Mouse (Mus musculus): Measurements from ENCODE around the gene Bpgm. TPM values are rescaled to one million over a fixed set of nuclear protein-coding genes. Genes with fewer than 3 reads are reported as not detected.

Bpgm gene
- polyA plus RNA-seq, 1 experiment from 2014 or later: 70.7 TPM

DNA sequence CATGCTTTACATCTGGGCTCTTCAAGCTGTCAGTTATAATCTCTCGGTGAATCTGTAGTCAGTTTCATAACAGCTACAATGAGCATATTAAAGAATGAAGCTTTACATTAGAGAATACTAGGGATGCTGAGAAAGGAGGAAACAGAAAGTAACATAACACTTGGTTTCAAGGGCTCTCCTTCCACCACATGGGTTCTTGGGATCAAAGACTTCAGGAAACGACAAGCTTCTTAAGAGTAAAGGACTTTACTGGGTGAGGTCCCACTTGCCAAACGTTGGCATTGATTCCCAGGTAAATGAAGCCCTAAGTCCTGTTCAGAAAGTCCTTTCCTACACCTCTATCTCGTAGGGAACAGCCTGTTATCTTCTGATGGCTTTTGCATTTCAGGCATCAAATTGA lies 15.4 kb upstream of the Bpgm start:
- Histone ChIP-seq H3K4me1 (ENCODE audit: control insufficient read depth, insufficient read depth, low read length) (no peaks in the 10 kb centered on the region), H3K27me3 (ENCODE audit: control insufficient read depth, insufficient read depth, low read length) (no peaks in the 10 kb centered on the region), H3K9me3 (ENCODE audit: control insufficient read depth, low read length) (no peaks in the 10 kb centered on the region), H3K27ac (ENCODE audit: low read depth, low read length) (no peak overlapping the region), H3K4me2 (ENCODE audit: low read depth) (no peak overlapping the region), H3K9ac (ENCODE audit: low read length) (no peak overlapping the region), H3K4me3 (ENCODE audit: low read depth, low read length) (no peak overlapping the region), H3K36me3 (ENCODE audit: control insufficient read depth, insufficient read depth, low read length) (no peaks in the 10 kb centered on the region)
- no peak for DNase-seq (ENCODE audit: low spot score)
- ATAC-seq (ENCODE audit: insufficient read depth, low FRiP score, low TSS enrichment): no peak
- WGBS: 62% methylated on average over 4 of the region's 4 CpGs

DNA sequence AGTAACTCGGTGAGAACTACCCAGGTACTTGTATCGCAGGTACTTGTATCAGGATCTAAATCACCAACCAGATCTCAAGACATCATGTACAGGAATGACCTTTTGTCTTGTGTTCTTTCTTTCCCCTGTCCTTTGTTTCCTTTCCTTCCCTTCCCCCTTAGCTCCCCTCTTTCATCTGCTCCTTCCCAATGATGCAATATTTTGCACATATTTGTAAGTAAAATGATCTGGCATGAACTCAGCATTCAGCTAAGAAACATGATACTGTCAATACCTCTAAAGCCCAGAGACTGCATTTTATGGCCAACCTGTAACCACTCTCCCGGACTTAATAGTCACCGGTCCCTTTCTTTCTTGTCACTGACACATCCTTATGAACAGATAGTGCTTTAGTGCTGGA lies 12.4 kb upstream of the Bpgm start:
- H3K9me3 ChIP-seq (ENCODE audit: control insufficient read depth, low read length): no peaks in the 10 kb centered on the region
- DNase-seq (ENCODE audit: low spot score) (no peak), ATAC-seq (ENCODE audit: insufficient read depth, low FRiP score, low TSS enrichment) (no peak)
- no peak overlapping the region for H3K4me3 ChIP-seq (ENCODE audit: low read depth, low read length)
- H3K4me2 ChIP-seq (ENCODE audit: low read depth): no peak overlapping the region
- no peaks in the 10 kb centered on the region for H3K36me3 ChIP-seq (ENCODE audit: control insufficient read depth, insufficient read depth, low read length)
- no peak overlapping the region for H3K27ac ChIP-seq (ENCODE audit: low read depth, low read length)
- H3K4me1 ChIP-seq (ENCODE audit: control insufficient read depth, insufficient read depth, low read length): no peaks in the 10 kb centered on the region
- no peak overlapping the region for H3K9ac ChIP-seq (ENCODE audit: low read length)
- 93% methylated on average over 4 of the region's 4 CpGs for WGBS
- no peaks in the 10 kb centered on the region for H3K27me3 ChIP-seq (ENCODE audit: control insufficient read depth, insufficient read depth, low read length)

DNA sequence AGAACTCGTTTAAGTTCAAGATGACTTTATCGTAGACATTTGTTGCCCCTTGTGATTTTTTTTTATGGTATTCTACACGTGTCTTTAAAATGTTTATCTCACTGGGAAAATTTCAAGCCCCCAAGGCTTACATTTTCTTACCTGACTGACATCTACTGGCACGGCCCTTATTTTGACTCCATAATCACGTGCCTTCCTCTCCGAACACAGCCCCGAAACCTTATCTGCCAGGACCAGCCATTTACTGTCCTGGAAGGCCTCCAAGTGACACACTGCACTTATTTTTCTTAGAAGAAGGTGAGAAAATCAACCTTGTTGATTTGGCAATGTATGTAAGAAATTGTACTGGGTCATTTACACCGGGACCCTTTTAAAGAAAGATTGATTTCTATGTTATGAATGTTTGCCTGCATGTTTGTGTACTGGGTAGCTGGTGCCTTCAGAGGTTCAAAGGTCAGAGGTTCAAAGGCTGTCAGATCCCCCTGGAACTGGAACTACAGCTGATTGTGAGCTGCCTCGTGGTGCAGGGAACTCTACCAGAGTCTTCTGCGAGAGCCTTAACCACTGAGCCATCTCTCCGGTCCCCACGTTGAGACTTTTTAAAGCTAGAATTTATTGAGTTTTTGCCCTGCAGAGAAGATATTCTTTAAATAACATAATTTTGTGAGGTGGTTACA lies 4.4 kb upstream of the Bpgm start:
- Histone ChIP-seq H3K9ac (ENCODE audit: low read length) (no peak overlapping the region), H3K9me3 (ENCODE audit: control insufficient read depth, low read length) (no peaks in the 10 kb centered on the region), H3K4me2 (ENCODE audit: low read depth) (no peak overlapping the region), H3K4me1 (ENCODE audit: control insufficient read depth, insufficient read depth, low read length) (peaks cover 2% of the 10 kb centered on the region; the same call in 1 of the 2 replicates), H3K27ac (ENCODE audit: low read depth, low read length) (no peak overlapping the region), H3K27me3 (ENCODE audit: control insufficient read depth, insufficient read depth, low read length) (no peaks in the 10 kb centered on the region), H3K36me3 (ENCODE audit: control insufficient read depth, insufficient read depth, low read length) (no peaks in the 10 kb centered on the region), H3K4me3 (ENCODE audit: low read depth, low read length) (no peak overlapping the region)
- no peak for ATAC-seq (ENCODE audit: insufficient read depth, low FRiP score, low TSS enrichment)
- 86% methylated on average over 12 of the region's 12 CpGs for WGBS
- no peak for DNase-seq (ENCODE audit: low spot score)

DNA sequence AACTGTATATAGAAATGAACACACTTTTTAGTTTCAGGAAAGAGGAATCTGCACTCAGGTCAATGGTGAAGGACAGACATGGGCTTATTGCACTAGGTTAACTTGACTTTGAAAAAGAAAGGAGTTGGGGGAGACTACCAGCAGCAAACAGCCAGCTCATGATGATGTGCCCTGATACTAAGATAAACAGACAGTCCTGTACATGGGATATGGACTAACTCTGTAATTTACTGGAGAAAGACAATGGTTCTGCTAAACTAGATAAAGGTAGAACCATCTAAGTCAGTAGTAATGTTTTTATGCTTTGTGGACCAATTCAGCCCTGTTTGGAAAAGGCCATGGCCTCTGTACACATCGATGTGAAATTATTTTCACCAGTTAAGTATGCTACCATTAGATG lies 2.7 kb upstream of the Bpgm start:
- H3K27ac ChIP-seq (ENCODE audit: low read depth, low read length): no peak overlapping the region
- no peaks in the 10 kb centered on the region for H3K9me3 ChIP-seq (ENCODE audit: control insufficient read depth, low read length)

GRCm38 (mm10) chr6:34474031-34474430 lies 2.0 kb upstream of the Bpgm start:
- ATAC-seq (ENCODE audit: insufficient read depth, low FRiP score, low TSS enrichment) (no peak), DNase-seq (ENCODE audit: low spot score) (no peak)
- Histone ChIP-seq H3K4me2 (ENCODE audit: low read depth) (no peak overlapping the region), H3K4me1 (ENCODE audit: control insufficient read depth, insufficient read depth, low read length) (peaks cover 15% of the 10 kb centered on the region), H3K9me3 (ENCODE audit: control insufficient read depth, low read length) (no peaks in the 10 kb centered on the region), H3K4me3 (ENCODE audit: low read depth, low read length) (no peak overlapping the region), H3K27ac (ENCODE audit: low read depth, low read length) (no peak overlapping the region), H3K9ac (ENCODE audit: low read length) (no peak overlapping the region), H3K36me3 (ENCODE audit: control insufficient read depth, insufficient read depth, low read length) (no peaks in the 10 kb centered on the region), H3K27me3 (ENCODE audit: control insufficient read depth, insufficient read depth, low read length) (no peaks in the 10 kb centered on the region)
- 60% methylated on average over 3 of the region's 3 CpGs for WGBS

More for the DNA sequence above, 2.7 kb upstream of the Bpgm start:
- no peak overlapping the region for H3K4me2 ChIP-seq (ENCODE audit: low read depth)
- H3K27me3 ChIP-seq (ENCODE audit: control insufficient read depth, insufficient read depth, low read length): no peaks in the 10 kb centered on the region
- DNase-seq (ENCODE audit: low spot score): no peak
- WGBS: 86% methylated on average over 1 of the region's 1 CpGs
- ATAC-seq (ENCODE audit: insufficient read depth, low FRiP score, low TSS enrichment): no peak
- H3K9ac ChIP-seq (ENCODE audit: low read length): no peak overlapping the region
- peaks cover 8% of the 10 kb centered on the region for H3K4me1 ChIP-seq (ENCODE audit: control insufficient read depth, insufficient read depth, low read length)
- no peak overlapping the region for H3K4me3 ChIP-seq (ENCODE audit: low read depth, low read length)
- H3K36me3 ChIP-seq (ENCODE audit: control insufficient read depth, insufficient read depth, low read length): no peaks in the 10 kb centered on the region

GRCm38 (mm10) chr6:34475391-34475790 lies 616 bp upstream of the Bpgm start:
- WGBS: 29% methylated on average over 6 of the region's 6 CpGs
- Histone ChIP-seq H3K27ac (ENCODE audit: low read depth, low read length) (no peak overlapping the region), H3K9ac (ENCODE audit: low read length) (peak overlapping the region; percentile 57), H3K4me2 (ENCODE audit: low read depth) (peak overlapping the region; percentile 55), H3K9me3 (ENCODE audit: control insufficient read depth, low read length) (no peaks in the 10 kb centered on the region), H3K4me3 (ENCODE audit: low read depth, low read length) (peak overlapping the region; percentile 70), H3K36me3 (ENCODE audit: control insufficient read depth, insufficient read depth, low read length) (no peaks in the 10 kb centered on the region), H3K4me1 (ENCODE audit: control insufficient read depth, insufficient read depth, low read length) (peaks cover 19% of the 10 kb centered on the region), H3K27me3 (ENCODE audit: control insufficient read depth, insufficient read depth, low read length) (no peaks in the 10 kb centered on the region)
- ATAC-seq (ENCODE audit: insufficient read depth, low FRiP score, low TSS enrichment): no peak
- no peak for DNase-seq (ENCODE audit: low spot score)

DNA sequence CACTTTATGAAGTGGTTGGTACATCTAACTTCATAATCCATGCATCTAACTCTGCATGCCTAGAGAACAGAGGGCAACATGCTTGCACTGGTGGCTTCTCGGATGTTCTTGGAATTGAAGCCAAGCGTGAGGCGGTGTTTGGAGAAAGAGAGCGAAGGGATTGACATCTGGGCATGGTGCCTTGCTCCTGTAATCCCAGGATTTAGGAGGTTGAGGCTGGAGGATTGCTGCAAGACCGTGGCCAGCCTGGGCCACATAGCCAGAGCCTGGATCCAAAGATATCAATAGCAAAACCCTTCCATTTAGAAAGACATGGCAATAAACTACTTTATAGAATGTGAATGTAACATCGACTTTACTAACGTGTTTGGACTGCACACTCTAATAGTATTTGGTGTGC lies 2.0 kb downstream of the Bpgm start:
- H3K4me3 ChIP-seq (ENCODE audit: low read depth, low read length): no peak overlapping the region

GRCm38 (mm10) chr6:34478677-34479360 lies 2.8 kb downstream of the Bpgm start:
- H3K4me2 ChIP-seq (ENCODE audit: low read depth): 0 out of 2 replicates have a peak overlapping the region, but pooled peaks have one; percentile 16

More for the DNA sequence above, 2.0 kb downstream of the Bpgm start:
- ATAC-seq (ENCODE audit: insufficient read depth, low FRiP score, low TSS enrichment): no peak
- DNase-seq (ENCODE audit: low spot score): no peak
- H3K4me2 ChIP-seq (ENCODE audit: low read depth): 0 out of 2 replicates have a peak overlapping the region, but pooled peaks have one; percentile 3
- H3K36me3 ChIP-seq (ENCODE audit: control insufficient read depth, insufficient read depth, low read length): no peaks in the 10 kb centered on the region
- H3K27ac ChIP-seq (ENCODE audit: low read depth, low read length): no peak overlapping the region
- no peaks in the 10 kb centered on the region for H3K9me3 ChIP-seq (ENCODE audit: control insufficient read depth, low read length)
- H3K27me3 ChIP-seq (ENCODE audit: control insufficient read depth, insufficient read depth, low read length): no peaks in the 10 kb centered on the region
- H3K4me1 ChIP-seq (ENCODE audit: control insufficient read depth, insufficient read depth, low read length): peaks cover 19% of the 10 kb centered on the region
- 84% methylated on average over 7 of the region's 7 CpGs for WGBS
- H3K9ac ChIP-seq (ENCODE audit: low read length): no peak overlapping the region

GRCm38 (mm10) chr6:34479531-34479930 lies 3.5 kb downstream of the Bpgm start:
- no peak for DNase-seq (ENCODE audit: low spot score)
- Histone ChIP-seq H3K4me2 (ENCODE audit: low read depth) (no peak overlapping the region), H3K4me1 (ENCODE audit: control insufficient read depth, insufficient read depth, low read length) (peaks cover 19% of the 10 kb centered on the region), H3K9me3 (ENCODE audit: control insufficient read depth, low read length) (no peaks in the 10 kb centered on the region), H3K27me3 (ENCODE audit: control insufficient read depth, insufficient read depth, low read length) (no peaks in the 10 kb centered on the region), H3K36me3 (ENCODE audit: control insufficient read depth, insufficient read depth, low read length) (no peaks in the 10 kb centered on the region), H3K27ac (ENCODE audit: low read depth, low read length) (no peak overlapping the region), H3K4me3 (ENCODE audit: low read depth, low read length) (no peak overlapping the region), H3K9ac (ENCODE audit: low read length) (no peak overlapping the region)
- no peak for ATAC-seq (ENCODE audit: insufficient read depth, low FRiP score, low TSS enrichment)
- WGBS: 26% methylated on average over 8 of the region's 8 CpGs

More at GRCm38 (mm10) chr6:34478677-34479360, 2.8 kb downstream of the Bpgm start:
- Histone ChIP-seq H3K27me3 (ENCODE audit: control insufficient read depth, insufficient read depth, low read length) (no peaks in the 10 kb centered on the region), H3K4me1 (ENCODE audit: control insufficient read depth, insufficient read depth, low read length) (peaks cover 19% of the 10 kb centered on the region), H3K36me3 (ENCODE audit: control insufficient read depth, insufficient read depth, low read length) (no peaks in the 10 kb centered on the region), H3K9ac (ENCODE audit: low read length) (no peak overlapping the region), H3K27ac (ENCODE audit: low read depth, low read length) (no peak overlapping the region), H3K4me3 (ENCODE audit: low read depth, low read length) (0 out of 2 replicates have a peak overlapping the region, but pooled peaks have one; percentile 8), H3K9me3 (ENCODE audit: control insufficient read depth, low read length) (no peaks in the 10 kb centered on the region)
- DNase-seq (ENCODE audit: low spot score) (no peak), ATAC-seq (ENCODE audit: insufficient read depth, low FRiP score, low TSS enrichment) (no peak)
- 28% methylated on average over 6 of the region's 6 CpGs for WGBS
